ENCODE assay signal across 24 mouse cellular contexts in genomic region chr3:97774861-97775260, GRCm38 (mm10).
DNase-seq lines count a peak whose midpoint lies in the region; ATAC-seq and TF ChIP-seq lines count a peak whose summit lies in the region.
"Had no signal": no experiment of that assay in that cellular context is flagged by ENCODE, and none has a peak within 500 bp of the region (broad histone marks: within the 10 kb centered on the region; RNA-seq: fewer than 3 reads in every experiment).

No protein-coding gene starts in this region.

- WGBS in lung, postnatal 0 days: 69% methylated on average over 1 of the region's 1 CpGs
- WGBS in liver, postnatal 0 days (ENCODE audit: insufficient replicate concordance): 61% methylated on average over 1 of the region's 1 CpGs
- 82% methylated on average over 1 of the region's 1 CpGs for WGBS in hindbrain, embryonic 12.5 days
- WGBS in forebrain, embryonic 16.5 days: 82% methylated on average over 1 of the region's 1 CpGs

- no peak for TF ChIP-seq CTCF in lung, postnatal 0 days (IDR thresholded peaks at IDR 0.05)
- no peak for TF ChIP-seq CTCF in bone marrow macrophage, adult 2 months (IDR thresholded peaks at IDR 0.05; ENCODE audit: low read depth, low read length)
- TF ChIP-seq CTCF in liver, postnatal 0 days (IDR thresholded peaks at IDR 0.05; ENCODE audit: low read depth): no peak

- no peaks in the 10 kb centered on the region for H3K4me1 ChIP-seq in lung, postnatal 0 days (ENCODE audit: insufficient read depth, low read depth, low read length)
- H3K4me1 ChIP-seq in bone marrow macrophage, adult 2 months (ENCODE audit: control insufficient read depth, insufficient read depth, low read length): peaks cover 14% of the 10 kb centered on the region
- no peaks in the 10 kb centered on the region for H3K4me1 ChIP-seq in liver, postnatal 0 days (ENCODE audit: insufficient read depth)
- H3K4me1 ChIP-seq in hindbrain, embryonic 12.5 days: no peaks in the 10 kb centered on the region
- H3K4me1 ChIP-seq in forebrain, embryonic 16.5 days (replicated peaks; ENCODE audit: control insufficient read depth, insufficient read depth, low read length): no peaks in the 10 kb centered on the region; the same call in 1 of the 2 replicates
- H3K4me1 ChIP-seq: embryonic facial prominence, embryonic 12.5 days; limb, embryonic 15.5 days had no signal

- H3K4me2 ChIP-seq in lung, postnatal 0 days (replicated peaks; ENCODE audit: low read depth, low read length): no peak overlapping the region
- H3K4me2 ChIP-seq in liver, postnatal 0 days (ENCODE audit: low read depth, low read length): no peak overlapping the region
- no peak overlapping the region for H3K4me2 ChIP-seq in hindbrain, embryonic 12.5 days (replicated peaks)
- no peak overlapping the region for H3K4me2 ChIP-seq in forebrain, embryonic 16.5 days (ENCODE audit: low read length)
- H3K4me2 ChIP-seq: embryonic facial prominence, embryonic 12.5 days; limb, embryonic 15.5 days; lung, embryonic 15.5 days; midbrain, embryonic 11.5 days had no signal

- ATAC-seq in lung, postnatal 0 days: no peak
- peak; percentile 86 for ATAC-seq in megakaryocyte progenitor cell, adult 5-6 weeks (replicated peaks; ENCODE audit: poor library complexity)
- no peak for ATAC-seq in liver, postnatal 0 days
- no peak for ATAC-seq in hindbrain, embryonic 12.5 days (ENCODE audit: low FRiP score)
- ATAC-seq in forebrain, embryonic 16.5 days: no peak
- ATAC-seq: inflammation-experienced regulatory T-cells, adult 6 months had no signal

- no peak for TF ChIP-seq POLR2A in bone marrow macrophage, adult 2 months (IDR thresholded peaks at IDR 0.05; ENCODE audit: borderline replicate concordance, low read depth, low read length)

- DNase-seq in lung, postnatal 36 days: peak; percentile 14
- no peak for DNase-seq in lung, postnatal 0 days (ENCODE audit: low spot score)
- DNase-seq in liver, postnatal 0 days: no peak
- no peak for DNase-seq in left cerebral cortex, adult 9 months (ENCODE audit: low spot score in 2 of 2)
- DNase-seq: adrenal gland, postnatal 10 days; cerebellum, adult 8-10 months; gastrocnemius, postnatal 36 days; kidney, adult 2 months; kidney, postnatal 10 days; left cerebral cortex, postnatal 4 days; spleen, adult 18-20 months; thymus, postnatal 14 days had no signal

- no peaks in the 10 kb centered on the region for H3K36me3 ChIP-seq in lung, postnatal 0 days (ENCODE audit: insufficient read depth, low read length)
- no peaks in the 10 kb centered on the region for H3K36me3 ChIP-seq in liver, postnatal 0 days (replicated peaks; ENCODE audit: insufficient read depth, low read length)
- no peaks in the 10 kb centered on the region for H3K36me3 ChIP-seq in hindbrain, embryonic 12.5 days
- no peaks in the 10 kb centered on the region for H3K36me3 ChIP-seq in forebrain, embryonic 16.5 days (ENCODE audit: control insufficient read depth, insufficient read depth)
- H3K36me3 ChIP-seq: embryonic facial prominence, embryonic 12.5 days; limb, embryonic 15.5 days; lung, embryonic 15.5 days had no signal

- H3K27me3 ChIP-seq in lung, postnatal 0 days (replicated peaks; ENCODE audit: insufficient read depth, low read length): no peaks in the 10 kb centered on the region
- H3K27me3 ChIP-seq in liver, postnatal 0 days (ENCODE audit: insufficient read depth, low read length): no peaks in the 10 kb centered on the region
- H3K27me3 ChIP-seq in hindbrain, embryonic 12.5 days: no peaks in the 10 kb centered on the region
- H3K27me3 ChIP-seq in forebrain, embryonic 16.5 days (replicated peaks; ENCODE audit: control insufficient read depth, insufficient read depth, low read length): no peaks in the 10 kb centered on the region
- H3K27me3 ChIP-seq: embryonic facial prominence, embryonic 12.5 days; limb, embryonic 15.5 days; lung, embryonic 15.5 days had no signal

- no peak for TF ChIP-seq EP300 in lung, postnatal 0 days (IDR thresholded peaks at IDR 0.05)
- TF ChIP-seq EP300 in liver, postnatal 0 days (IDR thresholded peaks at IDR 0.05; ENCODE audit: low read depth): no peak

- H3K9me3 ChIP-seq in lung, postnatal 0 days (ENCODE audit: low read length): no peaks in the 10 kb centered on the region
- H3K9me3 ChIP-seq in liver, postnatal 0 days (ENCODE audit: low read length): no peaks in the 10 kb centered on the region
- no peaks in the 10 kb centered on the region for H3K9me3 ChIP-seq in hindbrain, embryonic 12.5 days (replicated peaks)
- H3K9me3 ChIP-seq in forebrain, embryonic 16.5 days (ENCODE audit: control insufficient read depth, low read length): no peaks in the 10 kb centered on the region
- H3K9me3 ChIP-seq: embryonic facial prominence, embryonic 12.5 days; limb, embryonic 15.5 days; lung, embryonic 15.5 days had no signal

- H3K9ac ChIP-seq in lung, postnatal 0 days (replicated peaks; ENCODE audit: low read depth): no peak overlapping the region
- H3K9ac ChIP-seq in liver, postnatal 0 days (replicated peaks): no peak overlapping the region
- H3K9ac ChIP-seq in hindbrain, embryonic 12.5 days: no peak overlapping the region
- no peak overlapping the region for H3K9ac ChIP-seq in forebrain, embryonic 16.5 days (replicated peaks; ENCODE audit: low read depth, low read length)
- H3K9ac ChIP-seq: embryonic facial prominence, embryonic 12.5 days; limb, embryonic 15.5 days; liver, embryonic 14.5 days; lung, embryonic 15.5 days had no signal

- H3K27ac ChIP-seq in lung, postnatal 0 days (ENCODE audit: low read length): no peak overlapping the region
- H3K27ac ChIP-seq in bone marrow macrophage, adult 2 months (ENCODE audit: insufficient read depth, low read depth, low read length): peak overlapping the region; percentile 60
- H3K27ac ChIP-seq in liver, postnatal 0 days (ENCODE audit: low read depth): no peak overlapping the region
- H3K27ac ChIP-seq in hindbrain, embryonic 12.5 days: no peak overlapping the region
- no peak overlapping the region for H3K27ac ChIP-seq in forebrain, embryonic 16.5 days (ENCODE audit: low read length)
- H3K27ac ChIP-seq: embryonic facial prominence, embryonic 12.5 days; limb, embryonic 15.5 days; liver, embryonic 14.5 days; lung, embryonic 15.5 days; macrophage had no signal

- no peak overlapping the region for H3K4me3 ChIP-seq in lung, postnatal 0 days (ENCODE audit: low read depth, low read length)
- no peak overlapping the region; the same call in 1 of the 2 replicates for H3K4me3 ChIP-seq in bone marrow macrophage, adult 2 months (ENCODE audit: insufficient read depth, low read length)
- H3K4me3 ChIP-seq in liver, postnatal 0 days (ENCODE audit: low read depth, low read length): no peak overlapping the region
- H3K4me3 ChIP-seq in hindbrain, embryonic 12.5 days: no peak overlapping the region
- no peak overlapping the region for H3K4me3 ChIP-seq in forebrain, embryonic 16.5 days (replicated peaks; ENCODE audit: low read length)
- H3K4me3 ChIP-seq: embryonic facial prominence, embryonic 12.5 days; left cerebral cortex, adult 2 months; limb, embryonic 15.5 days; lung, embryonic 15.5 days had no signal
